Mouse (Mus musculus) lung, adult 2 months (tissue): ENCODE results near the gene Fbxl12.

Experiments
- CTCF ChIP-seq: fragments of 200-500 bp; IDR thresholded peaks from 2 replicates; pipeline ENCODE4 v1.5.1; 2011; ENCODE audit warnings: mild to moderate bottlenecking, low read length, control low read depth; ENCODE audit not compliant: insufficient read depth
- POLR2A ChIP-seq: fragments of 200-500 bp; IDR thresholded peaks from 2 replicates; pipeline ENCODE4 v1.6.1; 2011; ENCODE audit warnings: low read depth, mild to moderate bottlenecking, control low read depth, low read length, borderline replicate concordance; ENCODE audit errors: extremely low read depth

DNA sequence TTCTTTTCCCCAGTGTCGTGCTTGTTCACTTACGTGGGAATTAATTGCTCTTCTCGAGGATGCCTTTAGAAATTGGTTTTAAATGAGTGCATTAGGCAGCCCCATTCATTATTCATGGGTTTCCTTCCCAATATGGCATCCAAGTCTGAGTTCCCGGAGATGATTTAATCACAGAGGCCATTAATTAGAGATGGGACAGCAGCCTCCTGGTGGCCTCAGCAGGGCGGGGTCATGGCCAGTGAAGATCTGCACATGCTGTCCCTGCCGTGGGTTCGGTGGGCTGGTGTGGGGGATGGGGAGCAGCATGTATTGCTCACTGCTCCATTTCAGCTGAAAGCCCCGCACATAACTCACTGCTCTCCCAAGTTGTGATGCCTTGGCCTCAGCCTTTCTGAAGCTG is 21.4 kb upstream of the Fbxl12 start:
- no peak for TF ChIP-seq CTCF
- TF ChIP-seq POLR2A, result no peak
